Comparison of ENCODE assay signal across 20 mouse cellular contexts in the genomic region with DNA sequence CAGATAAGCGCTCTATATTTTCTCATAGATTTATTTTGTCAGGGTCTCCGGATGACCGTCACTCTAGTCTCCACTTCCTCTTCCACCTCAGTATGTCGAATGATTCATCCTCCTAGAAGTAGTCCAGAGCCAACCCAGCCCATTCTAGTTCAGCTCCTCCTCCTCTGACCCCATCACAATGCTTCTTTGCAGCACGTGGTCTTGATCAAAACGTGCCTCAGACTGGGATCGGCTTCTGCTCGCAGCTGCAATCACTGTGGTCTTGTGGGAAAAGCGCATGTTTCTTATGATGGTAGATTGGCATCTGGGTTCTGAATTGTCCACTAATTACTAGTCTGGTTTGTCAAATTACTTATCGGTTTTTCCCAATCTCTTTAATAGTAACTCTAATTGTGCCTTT.
DNase-seq lines count a peak whose midpoint lies in the region; ATAC-seq lines count a peak whose summit lies in the region.
"Had no signal": no experiment of that assay in that cellular context is flagged by ENCODE, and none has a peak within 500 bp of the region (broad histone marks: within the 10 kb centered on the region; RNA-seq: fewer than 3 reads in every experiment).

No protein-coding gene starts in this region.

- H3K27me3 ChIP-seq in forebrain, embryonic 13.5 days = no peaks in the 10 kb centered on the region
- H3K27me3 ChIP-seq in forebrain, embryonic 11.5 days (ENCODE audit: control insufficient read depth, insufficient read depth, low read length) = no peaks in the 10 kb centered on the region
- no peaks in the 10 kb centered on the region for H3K27me3 ChIP-seq in embryonic facial prominence, embryonic 10.5 days (replicated peaks; ENCODE audit: low read depth, poor library complexity, severe bottlenecking)
- no peaks in the 10 kb centered on the region for H3K27me3 ChIP-seq in forebrain, embryonic 16.5 days (replicated peaks; ENCODE audit: control insufficient read depth, insufficient read depth, low read length)
- H3K27me3 ChIP-seq: CH12.LX; hindbrain, embryonic 13.5 days; intestine, embryonic 15.5 days had no signal

- H3K27ac ChIP-seq in forebrain, embryonic 13.5 days = no peak overlapping the region
- no peak overlapping the region for H3K27ac ChIP-seq in forebrain, embryonic 11.5 days (ENCODE audit: low read depth, low read length)
- no peak overlapping the region for H3K27ac ChIP-seq in embryonic facial prominence, embryonic 10.5 days (replicated peaks)
- no peak overlapping the region for H3K27ac ChIP-seq in forebrain, embryonic 16.5 days (ENCODE audit: low read length)
- H3K27ac ChIP-seq: heart, embryonic 10.5 days; hindbrain, embryonic 13.5 days; intestine, embryonic 15.5 days had no signal

- no peaks in the 10 kb centered on the region for H3K36me3 ChIP-seq in forebrain, embryonic 13.5 days (ENCODE audit: poor library complexity, severe bottlenecking)
- H3K36me3 ChIP-seq in forebrain, embryonic 11.5 days (ENCODE audit: control insufficient read depth, insufficient read depth, low read length) = no peaks in the 10 kb centered on the region
- no peaks in the 10 kb centered on the region for H3K36me3 ChIP-seq in embryonic facial prominence, embryonic 10.5 days (replicated peaks)
- no peaks in the 10 kb centered on the region for H3K36me3 ChIP-seq in forebrain, embryonic 16.5 days (ENCODE audit: control insufficient read depth, insufficient read depth)
- H3K36me3 ChIP-seq: heart, embryonic 10.5 days; hindbrain, embryonic 13.5 days; intestine, embryonic 15.5 days had no signal

- no peak overlapping the region for H3K4me3 ChIP-seq in forebrain, embryonic 13.5 days
- H3K4me3 ChIP-seq in forebrain, embryonic 11.5 days (ENCODE audit: low read depth, low read length) = no peak overlapping the region
- H3K4me3 ChIP-seq in embryonic facial prominence, embryonic 10.5 days = no peak overlapping the region
- H3K4me3 ChIP-seq in forebrain, embryonic 16.5 days (replicated peaks; ENCODE audit: low read length) = no peak overlapping the region
- H3K4me3 ChIP-seq: heart, embryonic 10.5 days; hindbrain, embryonic 13.5 days; intestine, embryonic 15.5 days had no signal

- H3K9ac ChIP-seq in forebrain, embryonic 13.5 days = no peak overlapping the region
- H3K9ac ChIP-seq in forebrain, embryonic 11.5 days (ENCODE audit: low read length) = no peak overlapping the region
- no peak overlapping the region for H3K9ac ChIP-seq in forebrain, embryonic 16.5 days (replicated peaks; ENCODE audit: low read depth, low read length)
- H3K9ac ChIP-seq: hindbrain, embryonic 13.5 days; intestine, embryonic 15.5 days had no signal

- WGBS in forebrain, embryonic 13.5 days = 63% methylated on average over 10 of the region's 10 CpGs
- WGBS in forebrain, embryonic 11.5 days = 70% methylated on average over 10 of the region's 10 CpGs
- 64% methylated on average over 10 of the region's 10 CpGs for WGBS in embryonic facial prominence, embryonic 10.5 days
- 49% methylated on average over 10 of the region's 10 CpGs for WGBS in forebrain, embryonic 16.5 days

- peaks cover 4% of the 10 kb centered on the region; the same call in 1 of the 2 replicates for H3K4me1 ChIP-seq in forebrain, embryonic 13.5 days
- H3K4me1 ChIP-seq in forebrain, embryonic 11.5 days (replicated peaks; ENCODE audit: control insufficient read depth, insufficient read depth, low read length) = no peaks in the 10 kb centered on the region
- H3K4me1 ChIP-seq in embryonic facial prominence, embryonic 10.5 days = peaks cover 2% of the 10 kb centered on the region; the same call in 1 of the 2 replicates
- H3K4me1 ChIP-seq in forebrain, embryonic 16.5 days (replicated peaks; ENCODE audit: control insufficient read depth, insufficient read depth, low read length) = 0 out of 2 replicates have a peak, but pooled peaks cover 2% of the 10 kb centered on the region

- no peak overlapping the region for H3K4me2 ChIP-seq in forebrain, embryonic 13.5 days
- no peak overlapping the region for H3K4me2 ChIP-seq in forebrain, embryonic 11.5 days (ENCODE audit: low read depth, low read length, severe bottlenecking)
- H3K4me2 ChIP-seq in forebrain, embryonic 16.5 days (ENCODE audit: low read length) = no peak overlapping the region
- H3K4me2 ChIP-seq: hindbrain, embryonic 13.5 days; intestine, embryonic 15.5 days had no signal

- no peak for DNase-seq in forebrain, embryonic 11.5 days (ENCODE audit: low spot score)
- DNase-seq in MN1 (ENCODE audit: low spot score) = peak; percentile 23
- peak; percentile 12 for DNase-seq in embryonic facial prominence, embryonic 10.5 days (ENCODE audit: low spot score)
- no peak for DNase-seq in kidney, postnatal 10 days
- DNase-seq: adrenal gland, adult 2 months; adrenal gland, postnatal 36 days; cerebellum, adult 11 months; cerebellum, adult 8-10 months; cerebellum, postnatal 14 days; gastrocnemius, postnatal 10 days; heart, adult 18-20 months; heart, postnatal 10 days; heart, postnatal 4 days; kidney, adult 18-20 months had no signal

- peak; percentile 74; the same call in 1 of the 2 replicates for ATAC-seq in forebrain, embryonic 13.5 days
- ATAC-seq in forebrain, embryonic 11.5 days (replicated peaks; ENCODE audit: low FRiP score) = no peak
- ATAC-seq in forebrain, embryonic 16.5 days = peak; percentile 72
- ATAC-seq: intestine, embryonic 15.5 days had no signal

- no peaks in the 10 kb centered on the region for H3K9me3 ChIP-seq in forebrain, embryonic 13.5 days (replicated peaks)
- no peaks in the 10 kb centered on the region for H3K9me3 ChIP-seq in forebrain, embryonic 11.5 days (ENCODE audit: control insufficient read depth, low read length)
- H3K9me3 ChIP-seq in embryonic facial prominence, embryonic 10.5 days = no peaks in the 10 kb centered on the region
- no peaks in the 10 kb centered on the region for H3K9me3 ChIP-seq in forebrain, embryonic 16.5 days (ENCODE audit: control insufficient read depth, low read length)
- H3K9me3 ChIP-seq: heart, embryonic 10.5 days; hindbrain, embryonic 13.5 days; intestine, embryonic 15.5 days had no signal

Comparison
In these comparisons a context has a peak if more than half of its experiments do, and no peak if none do; other contexts are left out.
1. DNase-seq: peak in MN1 (single experiment) and embryonic facial prominence, embryonic 10.5 days (single experiment); none in forebrain, embryonic 11.5 days (single experiment) and kidney, postnatal 10 days (single experiment).